ENCODE assay signal across 9 mouse cellular contexts in the genomic region with DNA sequence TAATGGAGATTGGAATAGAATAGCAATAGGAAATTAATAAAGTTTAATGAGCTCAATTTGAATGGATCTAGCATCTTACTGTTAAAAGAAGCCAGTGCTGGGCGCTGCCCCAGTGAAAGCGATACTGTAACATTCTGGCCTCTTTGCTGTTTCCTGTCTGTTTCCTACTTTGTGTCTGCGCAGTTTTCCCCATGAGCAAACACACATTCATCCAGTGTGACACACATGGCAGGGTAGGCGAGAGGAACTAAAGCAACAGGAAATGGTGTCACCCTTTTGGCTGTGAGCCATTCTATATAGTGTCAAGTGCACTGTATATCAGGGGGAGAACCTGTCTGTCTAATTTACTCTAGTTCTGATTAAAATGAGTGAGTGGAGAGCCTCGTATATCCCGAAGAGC.
A peak's percentile ranks its signal among the peaks of the same experiment; 100 is the strongest.
DNase-seq lines count a peak whose midpoint lies in the region; ATAC-seq and TF ChIP-seq lines count a peak whose summit lies in the region.
"Had no signal": no experiment of that assay in that cellular context is flagged by ENCODE, and none has a peak within 500 bp of the region (broad histone marks: within the 10 kb centered on the region; RNA-seq: fewer than 3 reads in every experiment).

No protein-coding gene starts in this region.

- TF ChIP-seq RAD21 in MEL (IDR thresholded peaks at IDR 0.05; ENCODE audit: low read depth, low read length), result no peak

- no peaks in the 10 kb centered on the region for H3K27me3 ChIP-seq in MEL (ENCODE audit: control insufficient read depth in 1 of 2, insufficient read depth in 2 of 2, low read length in 2 of 2)
- no peaks in the 10 kb centered on the region for H3K27me3 ChIP-seq in hindbrain, embryonic 10.5 days (ENCODE audit: insufficient read depth, poor library complexity, severe bottlenecking)

- intact Hi-C loops in left cerebral cortex, postnatal 14 days (cut with DNase I), result no loop called here
- intact Hi-C loops in gastrocnemius, adult 2 months (cut with DNase I), result no loop called here

- WGBS in hindbrain, embryonic 10.5 days, result 79% methylated on average over 6 of the region's 6 CpGs

- TF ChIP-seq EP300 in MEL (IDR thresholded peaks at IDR 0.05; ENCODE audit: low read depth in 1 of 2, low read length in 2 of 2), result no peak

- H3K4me3 ChIP-seq in MEL (ENCODE audit: control insufficient read depth in 1 of 2, insufficient read depth in 1 of 2, low read depth in 2 of 2, low read length in 2 of 2), result no peak overlapping the region
- H3K4me3 ChIP-seq in gastrocnemius, adult 2 months, result no peak overlapping the region
- no peak overlapping the region for H3K4me3 ChIP-seq in hindbrain, embryonic 10.5 days

- no peaks in the 10 kb centered on the region for H3K79me2 ChIP-seq in MEL (ENCODE audit: control insufficient read depth, insufficient read depth, low read length, poor library complexity)

- no peaks in the 10 kb centered on the region for H3K4me1 ChIP-seq in MEL (ENCODE audit: control insufficient read depth in 1 of 2, insufficient read depth in 2 of 2, low read length in 2 of 2)
- H3K4me1 ChIP-seq in hindbrain, embryonic 10.5 days (replicated peaks), result no peaks in the 10 kb centered on the region

- peak; percentile 81 for ATAC-seq in neutrophil, adult 5-6 weeks (ENCODE audit: extremely low read depth, insufficient number of reproducible peaks, low FRiP score, poor library complexity, severe bottlenecking)

- TF ChIP-seq POLR2A in MEL (IDR thresholded peaks at IDR 0.05; ENCODE audit: control insufficient read depth in 1 of 2, insufficient read depth in 1 of 2, low read depth in 1 of 2, low read length in 2 of 2, poor library complexity in 1 of 2), result no peak

- no peak overlapping the region for H3K27ac ChIP-seq in MEL (ENCODE audit: control insufficient read depth, low read depth, low read length)
- no peak overlapping the region for H3K27ac ChIP-seq in gastrocnemius, adult 2 months
- no peak overlapping the region for H3K27ac ChIP-seq in hindbrain, embryonic 10.5 days

- H3K9me3 ChIP-seq in MEL (replicated peaks; ENCODE audit: insufficient read depth, low read length), result no peaks in the 10 kb centered on the region
- H3K9me3 ChIP-seq in hindbrain, embryonic 10.5 days, result no peaks in the 10 kb centered on the region

- peak; percentile 36 for DNase-seq in adrenal gland, postnatal 14 days
- DNase-seq in adrenal gland, postnatal 4 days (ENCODE audit: low spot score in 2 of 2), result no peak
- peak; percentile 20 for DNase-seq in MEL (ENCODE audit: low read depth, low spot score)
- DNase-seq in kidney, postnatal 10 days, result peak; percentile 60
- DNase-seq in left cerebral cortex, postnatal 14 days (ENCODE audit: low spot score in 2 of 2), result no peak
- DNase-seq in gastrocnemius, adult 2 months, result no peak
- no peak for DNase-seq in hindbrain, embryonic 10.5 days (ENCODE audit: low spot score)
- DNase-seq: cerebellum, adult 9-11 months had no signal

- TF ChIP-seq CTCF in MEL (IDR thresholded peaks at IDR 0.05 in 2 of 3, conservative IDR thresholded peaks at IDR 0.05 in 1 of 3; ENCODE audit: control insufficient read depth in 1 of 3, insufficient read depth in 1 of 3, low read depth in 2 of 3, low read length in 3 of 3, poor library complexity in 1 of 3, severe bottlenecking in 1 of 3), result no peak
- TF ChIP-seq CTCF in gastrocnemius, adult 2 months (IDR thresholded peaks at IDR 0.05), result no peak

- no peaks in the 10 kb centered on the region for H3K36me3 ChIP-seq in MEL (ENCODE audit: control insufficient read depth in 1 of 2, insufficient read depth in 2 of 2, low read length in 2 of 2)
- no peaks in the 10 kb centered on the region for H3K36me3 ChIP-seq in hindbrain, embryonic 10.5 days

- no peak overlapping the region for H3K9ac ChIP-seq in MEL (ENCODE audit: control insufficient read depth, low read depth, low read length, poor library complexity, severe bottlenecking)

TF ChIP-seq in MEL, 35 proteins besides CTCF, POLR2A, EP300 and RAD21:
- TF ChIP-seq TCF12 (IDR thresholded peaks at IDR 0.05; ENCODE audit: low read depth, low read length) (no peak), MYB (IDR thresholded peaks at IDR 0.05; ENCODE audit: low read depth, low read length) (no peak), ZMIZ1 (IDR thresholded peaks at IDR 0.05; ENCODE audit: low read depth, low read length) (no peak), SIN3A (IDR thresholded peaks at IDR 0.05; ENCODE audit: low read length) (no peak), SMC3 (IDR thresholded peaks at IDR 0.05; ENCODE audit: low read depth, low read length) (no peak), TAL1 (IDR thresholded peaks at IDR 0.05; ENCODE audit: low read length) (no peak), E2F4 (IDR thresholded peaks at IDR 0.05; ENCODE audit: borderline replicate concordance, low read depth, low read length) (no peak), MAFK (IDR thresholded peaks at IDR 0.05; ENCODE audit: borderline replicate concordance, low read depth, low read length) (no peak), CHD1 (IDR thresholded peaks at IDR 0.05; ENCODE audit: low read depth, low read length) (no peak), KAT2A (conservative IDR thresholded peaks at IDR 0.05; ENCODE audit: low read depth, low read length) (no peak), USF2 (IDR thresholded peaks at IDR 0.05; ENCODE audit: borderline replicate concordance in 1 of 2, insufficient read depth in 1 of 2, low read depth in 1 of 2, low read length in 2 of 2) (no peak), RCOR1 (IDR thresholded peaks at IDR 0.05; ENCODE audit: low read depth, low read length) (no peak), BHLHE40 (IDR thresholded peaks at IDR 0.05; ENCODE audit: borderline replicate concordance, low read depth, low read length) (no peak)

Comparison
In these comparisons a context has a peak if more than half of its experiments do, and no peak if none do; other contexts are left out.
1. DNase-seq: peak in adrenal gland, postnatal 14 days (single experiment), MEL (single experiment) and kidney, postnatal 10 days (single experiment); none in adrenal gland, postnatal 4 days (0 of 2), left cerebral cortex, postnatal 14 days (0 of 2), gastrocnemius, adult 2 months (single experiment) and hindbrain, embryonic 10.5 days (single experiment).